Mouse (Mus musculus): ENCODE data around the gene Gm20696.

The Gm20696 gene

GRCm38 (mm10) chr6:99485217-99485883, 181.2 kb downstream of the Gm20696 start:
- peak; percentile 78 for DNase-seq (ENCODE audit: low read depth, low spot score)

- DNase-seq (ENCODE audit: low read depth, low spot score), result no peak
These were observed 181.7 kb downstream of the Gm20696 start for GRCm38 (mm10) chr6:99484884-99485216.

DNA sequence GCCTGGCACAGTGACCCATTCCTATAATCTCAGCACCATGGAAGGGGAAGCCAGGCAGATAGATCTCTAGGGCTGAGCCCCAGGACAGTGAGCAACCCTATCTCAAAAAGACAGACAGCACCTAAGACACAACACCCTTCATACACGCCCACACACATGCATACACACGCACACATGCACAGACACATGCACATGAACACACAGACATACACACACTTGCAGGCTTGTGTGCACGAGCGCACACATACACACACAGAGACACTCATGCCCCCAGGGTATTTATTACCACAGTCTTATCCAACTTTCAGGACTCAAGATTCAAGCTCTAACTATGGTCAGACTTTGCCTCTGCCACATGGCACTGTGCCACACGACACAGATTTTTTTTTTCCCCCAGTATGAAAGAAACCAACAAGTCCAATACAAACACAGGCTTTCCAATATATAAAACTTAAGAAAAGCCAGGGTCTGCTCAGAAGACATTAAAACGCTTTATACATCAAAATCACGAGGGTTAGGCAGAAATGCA, 182.3 kb downstream of the Gm20696 start:
- DNase-seq (ENCODE audit: low read depth, low spot score), result no peak

GRCm38 (mm10) chr6:99483556-99483955, 183.0 kb downstream of the Gm20696 start:
- DNase-seq (ENCODE audit: low read depth, low spot score), result no peak

GRCm38 (mm10) chr6:99481568-99481967, 185.0 kb downstream of the Gm20696 start:
- DNase-seq (ENCODE audit: low read depth, low spot score), result no peak

DNA sequence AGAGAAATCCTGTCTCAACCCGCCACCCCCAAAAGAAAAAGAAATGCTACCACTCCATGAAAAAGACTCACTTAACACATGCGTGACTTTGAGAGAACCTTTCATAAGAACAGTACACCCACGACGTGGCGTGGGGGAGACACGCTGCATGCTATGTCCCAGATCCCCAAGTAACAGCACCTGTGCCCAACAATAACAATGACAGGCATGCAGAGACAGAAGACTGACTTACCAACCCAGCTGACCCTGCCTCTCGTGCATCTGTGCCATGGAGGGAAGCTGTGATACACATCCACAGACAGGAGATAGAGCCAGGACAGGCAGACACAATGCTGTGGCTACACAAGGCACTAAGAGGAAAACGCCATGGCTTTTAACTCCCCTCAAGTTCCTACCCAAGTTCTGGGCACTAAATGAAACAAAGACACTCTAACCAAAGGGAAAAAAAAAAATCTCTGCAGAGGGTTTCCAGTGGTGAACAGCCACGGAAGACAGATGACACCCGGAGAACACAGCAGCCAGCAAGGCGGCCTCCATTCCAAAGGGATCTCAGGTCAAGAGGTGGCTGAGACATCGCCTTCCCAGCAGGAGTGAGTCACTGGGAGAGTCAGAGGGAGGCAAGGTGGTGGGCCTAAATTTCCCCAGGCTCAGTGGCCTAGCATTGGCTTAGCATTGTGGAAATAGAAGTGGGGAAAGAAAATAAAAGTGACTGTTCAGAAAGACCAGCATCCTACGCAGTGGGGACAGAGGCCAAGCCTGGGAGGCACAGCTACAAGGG, 187.5 kb downstream of the Gm20696 start:
- DNase-seq (ENCODE audit: low read depth, low spot score), result no peak

DNA sequence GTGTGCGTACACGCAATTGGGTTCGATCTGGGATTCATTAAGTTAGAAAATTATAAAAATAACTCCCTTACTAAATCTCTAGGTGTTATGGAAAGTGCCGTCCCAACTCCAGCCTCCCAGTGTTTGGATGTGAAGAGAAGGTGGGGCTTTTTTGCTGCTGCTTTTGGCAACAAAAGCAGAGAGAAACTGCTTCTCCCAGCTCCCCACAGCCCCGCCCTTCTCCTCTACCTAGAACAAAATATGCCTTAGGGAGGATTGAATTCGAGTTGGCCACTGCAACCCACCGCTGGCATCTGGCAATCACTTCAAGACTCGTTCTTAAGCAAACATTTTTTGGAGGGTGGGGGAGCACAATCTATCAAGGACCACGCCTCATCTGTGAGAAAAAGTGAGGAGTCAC, 191.6 kb downstream of the Gm20696 start:
- DNase-seq (ENCODE audit: low read depth, low spot score), result no peak

DNA sequence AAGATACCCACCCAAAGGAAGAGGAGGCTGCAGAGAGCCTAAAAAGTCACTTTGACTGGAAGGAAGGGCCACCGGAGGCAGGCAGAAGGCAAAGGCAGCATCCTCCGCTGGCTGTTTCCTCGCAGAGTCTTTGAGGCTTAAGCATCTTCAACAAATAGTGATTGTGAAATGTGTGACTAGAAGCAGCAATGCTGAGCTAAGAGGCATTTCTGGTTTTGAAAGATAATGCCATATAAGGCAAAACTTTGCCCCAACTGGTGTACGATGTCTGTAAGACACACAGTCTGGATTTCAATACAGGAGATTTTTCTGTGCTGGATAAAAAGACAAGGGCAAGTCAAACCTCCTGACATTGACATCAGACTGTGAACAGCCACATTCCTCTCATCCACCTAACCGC, 195.7 kb downstream of the Gm20696 start:
- no peak for DNase-seq (ENCODE audit: low read depth, low spot score)

DNA sequence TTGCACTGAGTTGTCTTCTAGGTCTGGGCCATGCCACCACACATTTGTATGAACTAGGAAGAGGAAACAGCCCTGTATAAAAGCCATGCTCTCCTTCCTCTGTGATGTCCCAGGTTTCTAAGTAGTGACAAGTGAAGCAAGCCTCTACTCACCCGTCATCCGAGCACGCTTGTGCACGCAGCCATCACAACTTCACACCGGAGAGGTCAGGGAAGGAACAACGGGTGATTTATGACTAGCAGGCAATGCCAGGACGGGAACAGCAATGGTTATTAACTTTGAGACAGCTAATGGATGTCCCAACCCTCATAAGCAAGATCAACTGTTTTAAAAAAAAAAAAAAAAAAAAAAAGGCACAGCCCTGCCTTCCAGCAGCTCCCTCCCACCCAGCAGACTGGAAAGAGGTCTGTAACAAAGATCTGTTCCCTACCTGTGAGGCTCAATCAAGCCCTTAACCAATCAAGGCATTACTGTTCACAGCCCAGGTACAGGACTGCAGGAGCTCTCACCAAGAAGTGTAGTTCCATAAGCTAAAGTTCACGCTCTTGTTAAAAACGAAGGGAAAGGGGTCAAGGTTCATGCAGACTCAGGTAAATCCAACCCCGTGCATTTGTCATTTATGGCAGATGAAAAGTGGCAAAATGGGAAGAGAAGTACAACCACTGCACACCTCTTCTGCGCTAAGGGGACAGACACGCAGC, 197.3 kb downstream of the Gm20696 start:
- no peak for DNase-seq (ENCODE audit: low read depth, low spot score)

GRCm38 (mm10) chr6:99467831-99468230, 198.8 kb downstream of the Gm20696 start:
- no peak for DNase-seq (ENCODE audit: low read depth, low spot score)

GRCm38 (mm10) chr6:99467109-99467508, 199.5 kb downstream of the Gm20696 start:
- DNase-seq (ENCODE audit: low read depth, low spot score), result no peak

GRCm38 (mm10) chr6:99466354-99466753, 200.2 kb downstream of the Gm20696 start:
- no peak for DNase-seq (ENCODE audit: low read depth, low spot score)

- no peak for DNase-seq (ENCODE audit: low read depth, low spot score)
These were observed 202.1 kb downstream of the Gm20696 start for GRCm38 (mm10) chr6:99464449-99464848.

DNA sequence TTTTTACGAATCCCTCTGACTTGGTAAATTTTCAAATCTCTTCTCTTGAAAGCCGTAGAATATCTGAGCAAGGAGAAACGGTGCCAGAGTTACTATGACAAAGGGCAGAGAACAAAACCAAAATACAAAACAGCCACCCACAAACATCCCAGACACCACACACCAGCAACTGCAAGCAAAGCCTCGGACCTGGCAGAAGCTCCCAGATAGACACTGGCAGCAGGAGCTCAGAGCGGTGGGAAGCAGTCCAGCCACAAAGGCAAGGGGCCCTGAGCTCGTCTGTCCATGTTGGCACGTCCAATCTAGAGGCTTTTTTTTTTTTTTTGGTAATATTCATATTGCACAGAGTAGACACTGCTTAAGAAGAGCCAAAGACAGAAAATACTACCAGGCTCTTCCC, 202.7 kb downstream of the Gm20696 start:
- no peak for DNase-seq (ENCODE audit: low read depth, low spot score)

- no peak for DNase-seq (ENCODE audit: low read depth, low spot score)
These were observed 207.8 kb downstream of the Gm20696 start for GRCm38 (mm10) chr6:99458775-99459174.

DNA sequence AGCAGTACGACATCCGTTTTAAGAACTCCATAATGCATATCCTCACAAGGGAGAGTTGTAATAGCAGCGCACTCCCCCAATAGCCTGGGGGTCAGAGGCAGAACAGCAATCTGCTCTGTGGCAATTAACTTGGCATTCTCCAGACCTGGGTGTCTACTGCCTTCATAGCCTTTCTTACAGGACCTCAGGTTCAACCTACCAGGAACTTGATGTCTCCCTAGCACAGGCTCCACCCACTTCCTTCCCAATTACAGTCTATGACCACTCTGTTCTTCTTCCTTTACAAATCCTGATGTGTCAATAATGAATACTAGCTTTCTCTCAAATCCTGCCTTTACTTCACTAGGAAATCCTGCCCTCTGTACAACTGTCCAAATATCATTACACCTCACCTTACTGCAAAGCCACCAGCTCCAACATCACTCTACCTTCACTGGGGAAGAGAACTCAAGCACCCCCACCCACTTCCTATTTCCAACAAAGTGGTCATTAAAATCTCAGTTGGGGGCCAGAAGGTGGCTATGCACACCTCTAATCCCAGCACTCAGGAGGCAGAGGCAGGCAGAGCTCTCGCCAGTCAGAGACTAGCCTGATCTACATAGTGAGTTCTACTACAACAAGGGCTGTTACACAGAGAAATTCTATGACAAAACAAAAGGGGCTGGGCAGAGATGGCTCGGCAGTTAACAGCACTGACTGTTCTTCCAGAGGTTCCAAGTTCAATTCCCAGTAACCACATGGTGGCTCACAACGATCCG, 212.7 kb downstream of the Gm20696 start:
- DNase-seq (ENCODE audit: low read depth, low spot score), result no peak

GRCm38 (mm10) chr6:99452638-99453185, 213.9 kb downstream of the Gm20696 start:
- DNase-seq (ENCODE audit: low read depth, low spot score), result no peak

DNA sequence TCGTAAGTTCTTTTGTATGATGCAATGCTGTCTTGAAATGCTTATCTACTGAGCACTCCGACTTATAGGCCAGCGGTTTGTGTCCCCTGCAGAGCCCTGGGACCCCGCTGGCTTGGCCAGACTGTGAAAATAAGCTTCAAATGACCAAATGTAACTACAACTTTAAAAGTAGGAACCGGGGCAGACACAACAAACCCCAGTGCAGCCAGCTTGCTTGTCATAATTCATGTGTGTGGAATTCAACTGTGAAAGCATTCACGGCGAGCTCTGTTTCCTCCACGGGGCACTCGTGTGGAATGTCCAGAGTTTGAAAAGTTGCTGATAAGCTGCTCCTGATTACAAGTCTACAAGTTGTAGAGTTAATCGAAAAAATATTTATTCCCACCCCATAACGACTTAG, 215.1 kb downstream of the Gm20696 start:
- no peak for DNase-seq (ENCODE audit: low read depth, low spot score)

DNA sequence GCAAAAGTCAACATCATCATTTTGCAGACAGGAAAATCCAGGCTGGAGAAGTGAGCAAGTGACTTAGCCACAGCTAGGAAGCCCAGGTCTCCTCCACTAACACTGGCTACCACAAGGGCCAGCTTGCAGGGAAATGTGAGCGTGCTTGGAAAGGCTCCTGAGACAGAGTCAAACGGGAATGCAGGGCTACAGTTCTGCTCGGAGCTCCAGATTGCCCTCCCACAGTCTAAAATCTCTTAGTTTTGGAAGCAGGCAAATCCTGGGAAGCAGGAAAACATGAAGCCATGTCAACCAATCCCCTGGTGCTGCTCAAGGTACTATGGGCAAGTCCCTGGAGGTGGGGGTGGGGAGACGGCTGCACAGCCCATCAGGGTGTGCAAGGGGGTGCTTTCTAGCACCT, 219.2 kb downstream of the Gm20696 start:
- no peak for DNase-seq (ENCODE audit: low read depth, low spot score)

DNA sequence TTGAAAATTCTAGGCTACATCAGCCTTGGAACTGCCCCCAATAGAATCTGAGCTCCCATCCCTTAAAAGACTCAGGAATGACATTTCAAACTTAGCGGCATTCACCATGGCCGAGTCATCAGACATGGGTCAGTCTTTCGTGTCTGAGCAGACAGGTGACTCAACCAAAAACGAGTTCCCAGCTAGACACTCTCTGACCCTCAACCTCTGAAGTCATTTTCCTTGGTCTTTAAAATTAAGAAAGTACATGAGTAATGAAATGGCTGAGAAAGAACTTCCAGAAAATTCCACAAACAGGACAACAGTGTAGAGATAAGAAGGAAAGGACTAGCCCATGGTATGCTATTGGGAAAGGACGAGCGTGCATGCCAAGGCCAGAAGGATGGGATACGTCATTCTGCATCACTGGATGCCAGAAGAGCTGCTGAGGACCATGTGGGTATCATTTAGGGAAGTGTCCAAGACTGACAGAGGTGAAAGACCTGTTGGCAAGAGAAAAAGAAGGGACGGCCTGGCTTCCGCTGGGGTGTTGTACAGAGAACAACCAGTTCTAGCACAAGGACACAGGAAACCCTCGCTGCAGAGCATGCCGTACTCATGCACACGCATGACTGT, 219.7 kb downstream of the Gm20696 start:
- DNase-seq (ENCODE audit: low read depth, low spot score), result no peak

DNA sequence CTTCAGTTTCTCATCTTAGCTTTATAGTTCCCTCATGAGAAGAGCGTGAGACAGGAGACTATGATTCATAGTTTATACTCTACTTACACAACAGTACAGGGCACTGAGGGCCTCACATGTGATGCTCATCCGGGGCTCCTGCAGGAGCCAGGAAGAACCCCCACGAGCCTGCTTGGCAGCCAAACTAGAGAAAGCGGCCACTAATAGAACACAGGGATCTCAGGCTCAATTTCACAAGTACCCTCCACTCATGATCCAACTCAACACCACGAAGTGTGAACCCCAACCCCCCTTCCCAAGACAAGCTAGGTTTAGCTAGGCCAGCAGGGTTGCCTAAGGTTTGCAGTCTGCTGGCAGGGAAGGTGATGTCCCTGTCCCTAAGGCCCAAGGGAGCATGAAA, 223.1 kb downstream of the Gm20696 start:
- no peak for DNase-seq (ENCODE audit: low read depth, low spot score)
